In genomic region chr13:84637606-84638005, GRCm38 (mm10) we compare ENCODE assay signal across 21 mouse cellular contexts.
DNase-seq lines count a peak whose midpoint lies in the region; ATAC-seq and TF ChIP-seq lines count a peak whose summit lies in the region.
"Had no signal": no experiment of that assay in that cellular context is flagged by ENCODE, and none has a peak within 500 bp of the region (broad histone marks: within the 10 kb centered on the region; RNA-seq: fewer than 3 reads in every experiment).

No protein-coding gene starts in this region.

- H3K27me3 ChIP-seq in forebrain, embryonic 13.5 days, result no peaks in the 10 kb centered on the region
- H3K27me3 ChIP-seq: embryonic facial prominence, embryonic 13.5 days; heart, embryonic 13.5 days; limb, embryonic 13.5 days; midbrain, embryonic 13.5 days; neural tube, embryonic 15.5 days had no signal

- no peak overlapping the region for H3K4me3 ChIP-seq in layer of hippocampus, adult 2 months
- H3K4me3 ChIP-seq in forebrain, embryonic 13.5 days, result no peak overlapping the region
- H3K4me3 ChIP-seq: embryonic facial prominence, embryonic 13.5 days; heart, embryonic 13.5 days; limb, embryonic 13.5 days; midbrain, embryonic 13.5 days; neural tube, embryonic 15.5 days had no signal

- ATAC-seq in forebrain, embryonic 13.5 days, result no peak
- ATAC-seq in CD4-positive, CD25-positive, alpha-beta regulatory T cell, adult 4 months, result no peak
- ATAC-seq: midbrain, embryonic 13.5 days had no signal

- H3K9ac ChIP-seq in forebrain, embryonic 13.5 days, result no peak overlapping the region
- H3K9ac ChIP-seq: embryonic facial prominence, embryonic 13.5 days; heart, embryonic 13.5 days; limb, embryonic 13.5 days; liver, embryonic 14.5 days; midbrain, embryonic 13.5 days; neural tube, embryonic 15.5 days had no signal

- no peak overlapping the region for H3K4me2 ChIP-seq in forebrain, embryonic 13.5 days
- H3K4me2 ChIP-seq: embryonic facial prominence, embryonic 13.5 days; heart, embryonic 13.5 days; limb, embryonic 13.5 days; midbrain, embryonic 13.5 days; neural tube, embryonic 15.5 days had no signal

- peak overlapping the region; percentile 56 for H3K27ac ChIP-seq in layer of hippocampus, adult 2 months
- H3K27ac ChIP-seq in forebrain, embryonic 13.5 days, result peak overlapping the region; percentile 63; the same call in 1 of the 2 replicates
- H3K27ac ChIP-seq: embryonic facial prominence, embryonic 13.5 days; heart, embryonic 13.5 days; limb, embryonic 13.5 days; liver, embryonic 14.5 days; midbrain, embryonic 13.5 days; neural tube, embryonic 15.5 days had no signal

- H3K9me3 ChIP-seq in forebrain, embryonic 13.5 days (replicated peaks), result peaks cover 6% of the 10 kb centered on the region; the same call in 1 of the 2 replicates
- H3K9me3 ChIP-seq: embryonic facial prominence, embryonic 13.5 days; G1E; heart, embryonic 13.5 days; limb, embryonic 13.5 days; midbrain, embryonic 13.5 days; neural tube, embryonic 15.5 days had no signal

- no peaks in the 10 kb centered on the region for H3K36me3 ChIP-seq in forebrain, embryonic 13.5 days (ENCODE audit: poor library complexity, severe bottlenecking)
- H3K36me3 ChIP-seq: embryonic facial prominence, embryonic 13.5 days; G1E; heart, embryonic 13.5 days; limb, embryonic 13.5 days; midbrain, embryonic 13.5 days; neural tube, embryonic 15.5 days had no signal

- 25% methylated on average over 1 of the region's 1 CpGs for WGBS in forebrain, embryonic 13.5 days

- no peak for TF ChIP-seq CTCF in layer of hippocampus, adult 2 months (conservative IDR thresholded peaks at IDR 0.05)

- H3K4me1 ChIP-seq in forebrain, embryonic 13.5 days, result peaks cover 24% of the 10 kb centered on the region
- H3K4me1 ChIP-seq: embryonic facial prominence, embryonic 13.5 days; heart, embryonic 13.5 days; limb, embryonic 13.5 days; neural tube, embryonic 15.5 days had no signal

- DNase-seq in layer of hippocampus, adult 2 months (ENCODE audit: low spot score in 2 of 2), result no peak
- DNase-seq in layer of hippocampus, postnatal 36 days, result no peak
- peak; percentile 23 for DNase-seq in right cerebral cortex, postnatal 4 days
- no peak for DNase-seq in right cerebral cortex, postnatal 25 days
- no peak for DNase-seq in neural tube, embryonic 10.5 days (ENCODE audit: extremely low spot score, low spot score)
- DNase-seq: adrenal gland, adult 2 months; cerebellum, adult 8-10 months; heart, adult 11 months; heart, postnatal 4 days; kidney, adult 8-10 months; lung, postnatal 36 days; thymus, postnatal 14 days had no signal
